Mouse (Mus musculus): ENCODE measurements around the gene Hecw2. TPM values are rescaled to one million over a fixed set of nuclear protein-coding genes. Genes with fewer than 3 reads are reported as not detected.

Gene Hecw2
- total RNA-seq, 2 experiments from 2014 or later, result 9.5 to 11.6 TPM

DNA sequence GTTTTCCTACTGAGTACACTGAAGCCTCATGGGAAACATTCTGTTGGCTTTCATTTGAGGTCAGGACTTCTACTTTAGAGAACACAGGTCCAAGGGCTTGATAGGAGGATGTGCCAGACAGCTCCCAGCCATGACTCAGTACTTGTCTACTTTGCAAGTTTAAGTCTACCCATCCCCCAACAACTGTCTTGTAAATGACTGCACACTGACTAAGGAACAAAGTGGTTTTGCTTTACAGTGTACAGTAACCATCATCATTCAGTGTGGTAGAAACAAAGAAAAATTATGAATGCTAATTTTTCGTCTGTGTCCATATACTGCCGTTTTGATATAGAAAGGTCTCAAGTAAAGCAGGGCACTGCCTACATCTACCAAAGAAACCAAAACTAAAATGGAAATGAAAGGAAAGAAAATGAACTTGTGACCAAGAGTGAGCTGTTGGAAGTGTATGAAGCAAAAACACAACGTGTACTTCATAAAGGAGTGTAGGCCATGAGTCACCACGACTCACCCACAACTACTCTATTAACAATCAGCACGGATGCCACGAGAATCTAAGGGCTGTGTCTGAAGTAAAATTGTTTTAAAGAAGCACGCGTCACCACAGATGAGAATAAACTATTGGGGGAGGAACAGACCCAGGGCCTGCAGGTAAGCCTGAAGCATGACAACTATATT is 356.6 kb downstream of the Hecw2 start:
- peak in 1 of 2 experiments; percentile 16 for DNase-seq

DNA sequence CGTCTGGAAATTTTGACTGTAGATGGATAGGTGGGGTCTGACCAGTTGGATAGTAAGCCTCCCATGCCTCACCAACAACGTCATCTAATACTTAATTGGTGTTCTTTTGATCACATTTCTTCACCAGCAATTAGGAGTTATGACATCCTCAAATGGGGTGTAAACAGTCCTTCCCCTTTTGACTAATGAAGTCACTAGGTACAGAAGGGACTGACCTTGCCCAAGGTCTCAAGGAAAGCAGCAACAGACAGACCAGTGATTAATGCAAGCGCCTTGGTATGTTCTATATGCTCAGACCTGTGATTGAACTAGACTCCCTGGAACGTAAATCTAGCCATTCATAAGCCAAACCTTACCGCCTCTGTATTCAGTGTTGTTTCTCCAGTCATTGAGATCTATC is 364.7 kb downstream of the Hecw2 start:
- no peak for DNase-seq

DNA sequence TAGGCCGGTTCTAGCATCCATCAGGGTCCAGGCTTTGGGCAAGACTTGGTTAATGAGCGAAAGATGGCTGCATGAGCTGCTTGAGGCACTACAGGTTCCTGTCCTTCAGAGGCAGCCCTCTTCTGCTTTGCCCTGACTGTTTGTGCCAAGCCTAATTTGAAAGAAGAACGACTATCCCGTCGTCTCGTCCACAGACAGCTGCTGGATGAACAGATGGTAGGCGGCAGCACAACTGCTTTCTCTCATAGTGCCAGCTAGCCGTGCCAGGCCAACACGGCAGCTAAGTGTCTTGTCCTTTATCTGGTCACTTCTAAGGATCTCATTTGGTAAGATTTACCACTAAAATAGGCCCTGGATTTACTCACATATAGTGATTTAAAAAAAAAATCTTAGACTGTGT is 365.9 kb downstream of the Hecw2 start:
- DNase-seq, result no peak

DNA sequence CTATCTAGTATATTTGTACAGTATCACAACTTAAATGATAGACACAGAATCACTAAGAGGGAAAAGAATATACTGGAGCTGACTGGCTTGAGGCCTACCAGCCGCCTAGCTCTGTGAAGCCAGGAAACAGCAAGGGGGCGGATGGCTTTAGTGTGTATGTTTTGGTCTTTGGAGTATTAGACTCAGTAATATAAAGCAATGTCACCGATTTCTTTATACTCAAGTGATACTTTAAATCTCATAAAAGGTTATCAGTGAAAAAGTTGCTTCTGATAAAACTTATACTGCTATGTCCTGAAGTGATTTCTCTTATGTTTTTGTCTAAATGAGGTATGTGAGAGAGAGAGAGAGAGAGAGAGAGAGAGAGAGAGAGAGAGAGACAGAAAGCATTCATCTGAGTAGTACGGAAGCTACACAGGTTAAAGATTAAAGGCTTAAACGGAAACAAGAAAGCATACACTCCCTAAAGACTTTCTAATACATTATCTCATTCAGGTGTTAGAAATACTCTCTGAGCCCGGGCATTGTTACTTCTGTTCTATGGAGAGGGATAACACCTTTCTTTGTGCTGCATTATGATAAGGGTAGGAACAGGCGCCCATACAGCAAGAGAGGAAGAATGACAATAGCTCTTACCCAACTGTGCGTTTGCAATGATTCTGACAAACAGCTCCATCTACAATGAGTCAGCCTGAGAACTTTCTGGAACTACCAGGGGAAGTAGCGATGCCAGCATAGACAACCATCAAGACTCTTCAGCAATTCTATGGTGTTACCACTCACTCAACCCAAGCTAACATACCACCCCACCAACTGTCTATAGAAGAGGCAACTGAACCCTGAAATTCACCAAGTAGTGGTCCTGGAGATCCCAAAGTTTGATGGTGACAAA is 370.3 kb downstream of the Hecw2 start:
- no peak for DNase-seq

DNA sequence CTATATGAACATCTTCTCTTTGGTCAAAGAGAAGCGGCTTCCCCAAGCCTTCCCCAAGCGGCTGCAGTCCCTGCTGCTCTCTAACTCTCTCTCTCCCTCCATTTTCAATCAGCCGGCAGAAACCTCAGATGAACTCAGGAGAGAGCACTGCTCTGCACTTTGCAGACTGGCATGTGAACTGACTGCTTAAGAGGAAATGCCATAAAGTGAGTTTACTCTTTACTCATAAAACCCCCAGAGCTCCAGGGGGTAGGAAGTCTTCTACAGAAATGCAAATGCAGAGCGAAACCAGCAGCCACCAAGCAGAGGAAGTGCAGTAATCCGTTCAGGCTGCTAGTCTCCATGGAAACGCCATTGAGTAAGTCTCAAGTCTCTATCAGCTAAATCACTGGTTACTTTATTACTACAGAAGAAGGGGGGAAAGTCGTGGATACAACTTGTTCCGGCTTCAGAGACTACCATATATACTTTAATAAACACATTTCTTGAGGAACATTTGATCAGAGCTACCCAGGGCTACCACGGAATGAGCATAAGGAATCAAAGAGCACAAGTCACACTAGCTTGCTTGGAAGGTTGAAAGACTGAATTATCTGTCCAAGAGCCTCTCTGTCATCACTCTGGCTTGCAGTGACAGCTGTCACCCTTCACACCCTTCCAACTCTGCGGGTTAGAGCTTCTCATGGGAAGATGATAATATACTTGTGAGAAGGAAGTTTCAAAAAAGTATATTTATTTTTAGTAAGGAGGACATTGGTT is 371.1 kb downstream of the Hecw2 start:
- peak; percentile 24 to 47 for DNase-seq

DNA sequence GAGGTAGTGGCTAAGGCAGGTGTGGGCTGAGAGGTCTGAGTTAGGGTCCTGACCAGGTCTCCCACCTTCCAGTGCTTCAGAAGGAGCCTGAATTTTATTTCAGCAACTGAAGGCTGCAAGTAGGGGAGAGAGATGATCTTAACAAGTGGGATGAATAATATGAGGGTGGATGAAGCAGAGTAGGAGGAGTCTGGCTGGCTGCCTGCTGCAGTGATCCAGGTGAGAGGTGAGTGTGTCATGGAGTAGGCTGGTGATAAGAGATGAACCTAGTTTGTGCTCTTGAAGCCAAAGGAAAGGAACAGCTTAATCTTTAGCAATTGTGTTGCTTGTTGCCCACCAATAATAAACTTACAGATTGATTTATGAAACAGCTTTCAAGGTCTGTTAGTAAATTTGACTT is 373.0 kb downstream of the Hecw2 start:
- DNase-seq, result no peak

DNA sequence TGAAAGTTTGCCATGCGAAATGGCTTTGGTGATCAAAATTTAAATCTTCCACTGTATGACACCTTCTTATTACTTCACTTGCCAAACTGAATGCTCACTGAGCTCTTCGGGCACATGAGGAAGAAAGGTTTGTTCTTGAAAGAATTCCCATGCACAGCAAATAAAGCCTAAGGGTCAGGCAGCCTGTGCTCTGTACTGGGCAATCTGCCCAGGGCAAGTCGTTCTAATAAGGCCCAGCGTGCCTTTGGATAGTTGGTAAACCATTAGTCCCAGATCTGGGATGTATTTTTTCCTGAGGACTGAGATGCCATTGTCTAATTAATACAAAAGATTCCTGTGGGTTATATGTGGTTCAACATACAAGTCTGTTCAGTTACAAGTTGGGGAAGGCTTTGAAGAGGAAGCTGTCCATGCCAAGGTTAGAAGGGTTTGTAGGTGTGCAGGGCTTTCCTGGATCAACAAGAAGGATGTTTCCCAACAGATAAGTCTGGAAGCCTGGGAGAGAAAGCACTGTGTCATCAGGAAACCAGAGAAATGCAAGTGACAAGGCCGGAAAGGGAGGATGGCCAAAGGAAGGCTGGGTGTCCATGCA is 374.8 kb downstream of the Hecw2 start:
- peak in 1 of 2 experiments; percentile 20 for DNase-seq

DNA sequence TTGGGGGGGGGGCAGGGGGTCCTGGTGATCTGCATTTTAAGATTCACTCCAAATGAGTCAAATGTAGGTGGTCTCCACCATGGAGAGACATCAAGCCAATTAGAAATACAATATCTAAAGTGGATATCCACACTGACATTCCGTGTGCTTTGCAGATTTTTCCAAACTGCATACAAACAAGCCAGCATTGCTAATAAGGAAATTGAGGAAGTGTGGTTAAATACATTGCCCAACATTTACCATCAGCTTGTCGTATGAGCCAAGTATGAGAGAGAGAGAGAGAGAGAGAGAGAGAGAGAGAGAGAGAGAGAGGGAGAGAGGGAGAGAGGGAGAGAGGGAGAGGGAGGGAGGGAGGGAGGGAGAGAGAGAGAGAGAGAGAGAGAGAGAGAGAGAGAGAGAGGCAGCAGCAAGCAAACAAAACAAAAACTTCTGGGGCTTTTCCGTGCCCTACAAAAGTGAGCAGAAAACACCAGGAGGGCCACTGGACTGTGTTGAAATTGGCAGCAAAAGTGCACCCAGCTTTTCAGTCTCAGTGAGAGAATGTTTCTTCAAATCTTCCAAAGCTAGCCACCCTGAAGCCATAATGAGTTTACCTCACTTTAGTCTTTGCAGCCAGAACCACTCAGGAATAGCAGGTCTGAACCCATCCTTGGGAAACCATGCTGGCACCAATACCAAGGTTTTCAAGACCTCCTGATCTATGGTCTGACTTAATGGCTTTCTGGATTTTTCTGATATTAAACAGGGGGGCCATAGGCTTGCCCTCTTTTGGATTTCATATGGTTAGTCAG is 376.7 kb downstream of the Hecw2 start:
- no peak for DNase-seq

DNA sequence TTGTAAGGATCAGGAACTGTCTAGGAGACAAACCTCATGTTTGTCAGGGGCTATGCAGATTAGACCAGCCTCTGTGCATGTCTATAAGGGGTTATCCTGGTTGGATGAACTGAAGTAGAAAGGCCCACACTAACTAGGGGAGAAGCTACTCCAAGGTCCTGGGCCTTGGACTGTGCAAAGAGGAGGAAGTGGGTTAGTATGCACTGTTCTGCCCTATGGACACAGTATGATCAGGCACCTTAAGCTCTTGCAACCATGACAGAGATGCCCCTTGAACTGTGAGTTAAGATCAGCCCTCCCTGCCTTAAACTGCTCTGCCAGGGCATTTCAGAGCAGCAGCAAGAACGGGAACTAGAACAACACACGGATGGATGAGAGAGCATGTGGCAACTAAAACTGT is 378.6 kb downstream of the Hecw2 start:
- no peak for DNase-seq

DNA sequence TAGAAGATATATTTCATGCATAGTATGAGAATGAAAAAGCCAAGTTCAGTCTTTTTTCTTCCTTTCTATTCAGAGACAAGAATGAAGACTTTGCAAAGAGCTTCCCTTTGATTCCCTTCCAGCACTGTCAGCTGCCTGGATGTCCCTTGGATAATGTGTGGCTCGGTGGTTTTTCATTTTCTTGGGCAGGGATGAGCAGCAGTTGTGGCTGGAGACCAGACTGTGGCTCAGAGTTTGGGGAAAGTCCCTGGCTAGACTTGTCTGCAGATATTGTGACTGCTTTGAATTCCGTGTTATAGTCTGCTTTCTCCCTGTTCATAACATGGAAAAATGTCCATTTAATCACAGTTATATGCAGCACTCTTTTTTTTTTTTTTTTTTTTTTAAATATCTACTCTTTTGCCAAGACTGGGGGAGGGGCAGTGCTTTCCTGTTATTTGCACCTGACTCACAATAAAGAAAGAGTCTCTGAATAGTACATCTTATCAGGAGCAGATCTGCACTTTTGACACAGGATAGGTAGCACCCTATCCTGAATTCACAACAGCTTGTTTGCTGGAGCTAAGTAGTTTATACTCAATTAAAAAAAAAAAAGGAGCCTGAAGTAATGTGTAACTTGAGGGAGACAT is 380.8 kb downstream of the Hecw2 start:
- DNase-seq, result peak in 1 of 2 experiments; percentile 27

DNA sequence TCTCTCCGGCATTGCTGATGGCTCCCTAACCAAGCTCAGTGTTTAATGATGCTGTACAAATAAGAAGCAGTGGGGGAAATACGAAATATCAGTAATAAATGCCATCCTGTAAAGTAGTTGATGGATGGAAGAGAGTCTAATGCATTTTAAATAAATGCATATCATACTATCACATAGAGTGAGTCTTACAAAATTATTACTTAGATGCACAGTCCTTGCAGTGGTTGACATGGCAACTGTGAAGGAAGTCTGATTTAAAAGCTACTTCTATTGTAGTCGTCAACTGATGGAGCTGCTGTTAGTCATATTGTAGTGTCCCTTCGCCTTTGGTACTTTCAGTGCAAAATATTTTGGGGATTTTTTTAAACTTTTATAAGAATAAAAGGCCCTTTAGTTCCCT is 383.0 kb downstream of the Hecw2 start:
- no peak for DNase-seq

DNA sequence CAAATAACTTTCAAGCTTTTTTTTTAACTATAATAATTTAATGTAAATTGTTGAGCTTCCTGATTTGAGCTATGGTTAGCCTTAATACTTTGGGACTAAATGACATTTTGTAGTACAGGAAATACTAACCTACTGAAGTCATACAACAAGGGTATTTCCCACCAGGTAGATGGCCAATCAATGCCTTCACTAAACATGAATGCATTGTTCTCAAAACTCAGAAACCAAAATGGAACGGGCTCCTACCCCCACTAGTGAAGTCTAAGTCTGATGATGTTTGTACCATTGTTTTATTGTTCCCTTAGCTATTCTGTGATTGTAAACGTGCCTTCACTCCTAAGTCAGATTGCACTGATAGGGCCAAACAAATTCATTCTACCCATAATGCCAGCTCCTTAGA is 386.7 kb downstream of the Hecw2 start:
- DNase-seq, result no peak

DNA sequence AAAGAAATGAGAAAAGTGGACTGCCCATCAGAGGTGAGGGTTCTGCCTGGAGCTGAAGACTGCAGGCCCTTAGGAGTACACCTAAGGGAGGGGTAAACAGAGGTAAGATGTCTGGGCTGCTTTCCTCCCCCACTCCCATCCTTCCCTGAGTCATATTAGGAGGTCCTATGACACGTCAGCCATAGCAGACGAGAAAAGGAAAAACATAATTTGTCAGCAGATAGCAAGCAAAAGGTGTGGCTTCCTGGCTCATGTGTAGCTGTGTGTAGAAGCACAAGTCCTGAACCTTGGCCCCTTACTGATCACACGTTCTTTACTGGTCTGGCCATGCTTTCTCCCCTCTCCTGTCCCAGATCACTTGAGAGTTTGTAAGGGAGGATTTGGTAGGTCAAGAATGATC is 397.2 kb downstream of the Hecw2 start:
- no peak for DNase-seq

DNA sequence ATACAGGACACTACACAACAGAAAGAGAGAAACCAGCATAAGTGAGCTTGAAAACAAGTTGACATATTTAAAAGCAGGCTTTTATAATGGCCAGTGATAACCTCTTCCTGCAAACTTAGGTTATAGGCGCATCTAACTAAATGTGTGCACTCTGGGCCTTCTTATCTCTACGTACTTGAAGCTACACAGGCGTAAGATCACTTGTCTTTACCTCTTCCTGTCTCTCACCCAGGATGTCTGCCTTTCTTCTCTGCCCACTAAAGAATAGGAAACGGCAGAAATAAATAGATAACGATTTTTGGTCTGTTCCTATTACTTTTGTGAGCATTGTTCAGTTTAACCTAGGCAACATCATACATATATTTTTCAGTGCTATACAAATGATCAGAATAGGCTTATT is 397.9 kb downstream of the Hecw2 start:
- DNase-seq, result no peak

DNA sequence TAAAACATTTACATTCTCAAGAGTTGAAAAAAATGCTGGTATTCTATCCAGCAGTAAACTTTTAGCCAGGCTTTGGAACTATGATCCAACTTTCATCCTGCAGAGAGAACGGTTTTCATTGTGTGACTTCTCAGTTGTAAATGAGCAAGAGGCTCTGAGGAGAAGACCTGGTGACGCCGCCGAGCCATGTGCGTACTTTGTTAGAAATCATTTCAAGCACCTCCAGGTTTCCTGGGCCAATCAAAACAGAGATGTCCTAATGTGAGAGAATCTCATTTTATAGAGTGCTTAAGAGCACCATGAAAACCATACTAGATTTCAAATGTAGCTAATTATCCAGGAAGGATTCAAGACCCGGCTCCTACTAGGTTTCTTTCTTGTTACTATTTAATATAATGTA is 398.7 kb downstream of the Hecw2 start:
- DNase-seq, result no peak

DNA sequence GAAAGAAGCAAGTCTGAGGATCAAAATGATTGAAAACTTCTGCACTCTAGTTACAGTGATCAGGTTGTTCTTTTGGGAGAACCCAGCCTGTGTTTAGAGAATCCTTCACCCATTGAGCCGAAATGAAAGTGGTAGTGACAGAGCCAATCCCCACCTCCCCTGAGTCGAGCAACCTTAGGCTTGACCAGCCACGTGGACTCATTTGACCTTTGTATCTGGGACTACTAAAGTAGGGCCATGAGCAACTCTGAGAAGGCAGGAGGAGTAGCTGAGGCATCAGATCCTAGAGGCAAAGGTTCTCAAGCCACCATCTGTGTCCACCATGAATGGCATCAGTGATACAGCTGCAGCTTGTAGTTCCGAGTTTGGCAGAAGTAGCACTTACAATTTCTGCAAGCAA is 399.4 kb downstream of the Hecw2 start:
- peak in 1 of 2 experiments; percentile 4 for DNase-seq

DNA sequence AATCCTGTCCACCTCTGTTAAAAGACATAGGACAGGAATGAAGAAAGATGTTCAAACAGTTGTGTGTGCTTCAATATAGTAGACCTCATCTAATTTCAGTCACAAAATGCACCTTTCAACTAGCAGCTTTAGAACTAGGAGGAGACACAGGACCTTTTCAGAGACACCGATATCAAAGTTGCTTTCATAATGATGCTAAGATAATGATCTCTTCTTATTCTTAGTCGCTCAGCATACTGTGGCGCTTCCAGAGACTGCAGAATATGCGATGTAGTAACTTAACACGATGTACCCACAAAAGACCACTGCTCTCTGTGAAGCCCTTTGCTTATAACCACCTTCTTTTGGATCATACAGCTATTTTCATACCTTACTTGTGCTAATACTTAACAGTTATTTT is 399.9 kb downstream of the Hecw2 start:
- DNase-seq, result no peak

DNA sequence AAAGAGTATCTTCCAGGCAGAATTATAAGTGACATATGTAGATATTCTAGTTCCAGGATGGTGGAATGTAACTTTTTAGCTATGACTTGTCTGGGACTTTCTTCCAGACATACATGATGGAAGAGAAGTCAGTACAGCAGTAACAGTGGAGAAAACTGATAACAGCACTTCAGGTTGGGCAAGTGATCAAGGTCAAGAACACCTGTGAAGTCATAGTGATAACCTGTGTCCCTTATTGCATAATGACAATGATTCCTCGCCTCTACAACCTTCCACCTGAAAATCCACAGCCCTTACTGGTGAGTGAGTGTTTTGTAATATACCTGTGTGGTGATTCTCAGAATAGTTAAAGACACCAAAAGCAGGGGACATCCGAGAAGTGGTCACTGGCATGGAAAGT is 400.7 kb downstream of the Hecw2 start:
- no peak for DNase-seq

DNA sequence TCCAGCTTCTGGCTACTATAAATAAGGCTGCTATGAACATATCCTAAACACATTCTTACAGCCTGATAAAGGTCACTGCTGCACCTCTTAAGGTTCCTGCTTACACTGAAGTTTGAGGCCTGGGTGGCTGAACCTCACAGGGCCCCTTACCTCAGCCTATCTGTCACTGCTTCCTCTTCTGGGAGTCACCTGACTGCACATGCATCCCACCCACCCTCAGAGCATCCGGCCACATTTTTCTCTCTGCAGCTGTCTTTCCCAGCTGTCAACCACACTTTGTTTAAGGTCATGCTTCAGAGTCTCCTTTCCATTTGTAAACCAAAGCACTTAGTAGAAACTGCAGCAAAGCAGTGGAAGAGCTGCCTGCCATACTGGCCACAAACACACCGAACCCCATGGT is 403.6 kb downstream of the Hecw2 start:
- no peak for DNase-seq

DNA sequence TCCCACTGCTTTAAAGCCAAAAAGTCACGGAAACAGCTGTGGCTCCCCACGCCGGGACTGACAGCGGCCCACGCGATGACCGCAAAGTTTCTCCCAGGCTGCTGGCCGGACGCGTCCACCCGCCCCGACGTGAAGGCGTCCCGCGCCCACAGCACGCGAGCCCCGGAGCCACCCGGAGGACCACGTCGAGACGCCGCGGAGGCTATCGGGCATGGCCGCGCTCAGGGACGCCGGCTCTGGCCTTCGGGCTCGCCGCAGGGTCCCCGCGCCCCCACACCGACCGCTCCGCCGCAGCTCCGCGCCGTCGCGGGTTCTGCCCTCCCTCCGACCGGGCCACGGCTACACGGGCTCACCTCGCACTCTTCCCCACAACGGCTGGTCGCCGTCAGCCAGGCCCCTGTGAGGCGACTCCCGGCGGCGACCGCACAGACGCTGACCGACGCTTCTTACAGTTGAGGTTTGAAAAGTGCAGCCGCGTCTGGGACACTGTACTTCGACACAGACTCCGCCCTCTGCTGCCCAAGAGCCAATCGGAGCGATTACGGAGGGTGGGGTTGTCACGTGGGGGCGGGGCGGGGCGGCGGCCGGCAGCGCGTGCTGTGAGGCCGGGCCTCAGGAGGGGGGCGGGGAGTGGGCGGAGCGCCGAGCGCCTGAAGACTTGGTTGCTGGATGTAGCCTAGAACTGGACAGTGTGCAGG is 410.1 kb downstream of the Hecw2 start, which contains the start of gene Stk17b:
Gene Stk17b (minus strand): TSS at position 504 of the 698 bp plus-strand sequence.
- peak; percentile 94 to 98 for DNase-seq

Data from adrenal gland, postnatal 36 days (tissue).